Mouse (Mus musculus) mature B cell (primary cell): ENCODE data around the gene Trim33.

Experiments used
- in situ Hi-C: fragments of 300-500 bp; cut with MboI; formaldehyde crosslinking; loops from 2 replicates; pipeline ENCODE4 v1.14.3; 2019

Gene Trim33

DNA sequence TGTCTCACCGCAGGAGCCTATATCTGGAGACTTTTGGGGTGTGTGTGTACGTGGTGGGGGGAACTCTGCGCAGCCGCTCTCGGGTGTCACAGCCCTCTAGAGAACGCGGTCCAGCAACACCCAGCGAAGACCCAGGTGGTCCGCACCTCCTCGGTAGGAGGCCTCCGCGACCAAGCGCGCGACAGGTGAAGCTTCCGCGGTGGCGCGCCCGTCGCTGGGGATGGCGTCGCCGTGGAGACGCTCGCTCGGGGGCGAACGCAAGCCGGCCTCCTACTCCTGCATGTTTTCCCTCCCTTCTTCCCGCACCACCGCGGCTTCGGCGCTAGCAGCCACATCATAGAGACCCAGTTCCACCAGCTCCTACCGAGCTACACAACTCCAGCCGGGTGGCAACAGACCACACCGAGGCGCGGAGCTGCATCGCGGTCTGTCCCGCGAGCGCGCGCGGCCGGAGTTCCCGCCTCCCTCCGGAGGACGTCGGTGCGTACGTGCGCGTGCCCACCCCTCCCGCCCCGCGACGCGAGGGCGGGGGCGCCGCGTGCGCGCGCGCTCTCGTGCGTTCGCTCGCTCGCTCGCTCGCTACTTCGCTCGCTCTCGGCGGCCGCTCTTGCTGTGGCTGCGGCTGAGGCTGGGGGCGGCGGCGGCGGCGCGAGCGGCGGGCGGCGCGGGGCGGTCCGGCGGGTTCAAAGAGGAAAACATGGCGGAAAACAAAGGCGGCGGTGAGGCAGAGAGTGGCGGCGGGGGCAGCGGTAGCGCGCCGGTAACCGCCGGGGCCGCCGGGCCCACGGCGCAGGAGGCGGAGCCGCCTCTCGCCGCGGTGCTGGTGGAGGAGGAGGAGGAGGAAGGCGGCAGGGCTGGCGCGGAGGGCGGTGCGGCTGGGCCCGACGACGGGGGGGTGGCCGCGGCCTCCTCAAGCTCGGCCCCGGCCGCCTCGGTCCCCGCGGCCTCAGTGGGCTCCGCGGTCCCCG is at the start of gene Trim33:
TSS of gene Trim33 (plus strand) at position 112 of the 968 bp plus-strand sequence.
- in situ Hi-C loops, result no loop called here

DNA sequence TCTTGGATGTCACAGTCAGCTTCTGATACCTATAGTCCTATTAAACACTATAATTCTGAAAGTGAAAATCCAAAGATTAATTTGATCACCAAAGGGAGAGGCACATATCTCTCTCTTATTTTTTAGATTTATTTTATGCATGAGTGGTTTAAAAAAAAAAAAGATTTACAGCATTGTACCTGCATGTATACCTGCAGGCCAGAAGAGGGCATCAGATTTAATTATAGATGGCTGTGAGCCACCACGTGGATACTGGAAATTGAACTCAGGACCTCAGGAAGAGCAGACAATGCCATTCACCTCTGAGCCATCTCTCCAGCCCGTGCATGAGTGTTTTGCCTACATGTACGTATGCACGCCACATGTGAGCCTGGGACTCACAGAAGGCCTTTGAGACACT is 46.7 kb upstream of the Trim33 start:
- in situ Hi-C loops, result no loop called here

GRCm38 (mm10) chr3:103241524-103241923 is 37.6 kb upstream of the Trim33 start:
- in situ Hi-C loops, result no loop called here

DNA sequence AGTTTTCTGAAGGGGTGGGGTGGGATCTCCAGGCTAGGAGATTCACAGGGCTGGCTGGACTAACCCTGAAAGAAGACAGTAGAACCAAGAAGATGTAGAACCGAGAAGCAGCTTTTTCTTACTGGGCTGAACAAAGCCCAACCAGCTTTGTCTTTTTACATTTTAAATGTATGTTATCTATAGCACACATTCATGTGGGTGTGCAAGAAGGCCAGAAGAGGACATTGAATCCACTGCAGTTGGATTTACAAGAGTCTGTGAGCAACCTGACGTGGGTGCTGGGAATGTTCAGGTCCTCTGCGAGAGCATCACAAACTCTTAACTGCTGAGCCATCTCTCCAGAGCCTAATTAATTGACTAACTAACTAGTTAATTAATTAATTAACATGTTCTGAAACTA is 36.9 kb upstream of the Trim33 start:
- in situ Hi-C loops, result no loop called here

GRCm38 (mm10) chr3:103243491-103243890 is 35.6 kb upstream of the Trim33 start:
- in situ Hi-C loops, result no loop called here

- in situ Hi-C loops, result no loop called here
Observed at GRCm38 (mm10) chr3:103246627-103247260, 32.3 kb upstream of the Trim33 start.

DNA sequence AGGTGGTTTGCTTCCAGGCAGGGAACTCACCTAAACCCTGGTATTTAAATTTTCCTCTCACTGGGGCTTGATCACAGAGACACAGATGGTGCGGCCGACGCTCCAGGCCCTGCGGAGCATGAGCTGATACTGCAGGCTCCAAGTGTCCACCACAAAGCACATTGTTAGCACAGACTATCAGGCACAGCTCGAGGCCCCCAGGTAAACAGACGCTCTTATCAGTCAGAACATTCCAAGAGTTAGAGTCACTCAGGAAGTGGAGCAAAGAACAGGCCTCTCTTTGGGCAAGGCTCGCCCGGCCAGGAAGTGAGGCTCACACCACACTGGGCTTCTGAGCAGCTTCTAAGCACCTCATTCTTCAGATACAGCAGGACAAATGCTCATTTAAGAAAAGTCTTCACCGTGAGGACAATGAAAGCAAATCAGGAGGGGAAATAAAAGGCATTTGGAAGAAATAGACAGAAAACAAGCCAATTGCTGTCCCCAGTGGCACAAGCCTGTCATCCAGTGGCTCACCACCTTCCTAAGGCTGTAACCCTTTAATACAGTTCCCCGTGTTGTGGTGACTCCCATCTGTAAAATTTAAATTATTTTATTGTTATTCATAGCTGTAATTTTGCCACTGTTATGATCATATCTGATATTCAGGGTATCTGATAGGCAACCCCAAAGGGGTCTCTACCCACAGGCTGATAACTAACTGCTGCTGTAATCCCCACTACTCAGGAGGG is 22.8 kb upstream of the Trim33 start:
- in situ Hi-C loops, result no loop called here

GRCm38 (mm10) chr3:103262802-103263417 is 16.2 kb upstream of the Trim33 start:
- in situ Hi-C loops, result no loop called here

- in situ Hi-C loops, result no loop called here
Observed at GRCm38 (mm10) chr3:103278561-103279181, 422 bp upstream of the Trim33 start.

DNA sequence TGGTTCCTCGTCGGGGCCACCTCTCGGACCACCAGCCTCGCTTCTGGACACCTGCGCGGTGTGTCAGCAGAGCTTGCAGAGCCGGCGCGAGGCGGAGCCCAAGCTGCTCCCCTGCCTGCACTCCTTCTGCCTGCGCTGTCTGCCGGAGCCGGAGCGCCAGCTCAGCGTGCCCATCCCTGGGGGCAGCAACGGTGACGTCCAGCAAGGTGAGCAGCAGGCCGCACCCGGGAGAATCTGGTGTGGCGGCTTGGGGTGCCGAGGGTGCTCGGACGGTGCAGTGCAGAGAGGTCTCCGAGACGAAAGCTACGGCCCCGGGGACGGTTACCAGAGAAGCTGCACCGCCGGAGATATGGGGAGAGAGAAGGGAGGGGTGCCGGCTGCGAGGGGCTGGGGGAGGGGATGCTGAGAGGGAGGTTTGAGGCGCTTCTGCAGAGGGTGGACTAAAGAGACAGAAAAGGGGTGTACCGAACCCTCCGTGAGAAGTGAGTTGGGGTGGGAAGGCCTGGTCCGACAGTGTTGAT is 1.2 kb downstream of the Trim33 start:
- in situ Hi-C loops, result no loop called here

- in situ Hi-C loops, result no loop called here
Observed at GRCm38 (mm10) chr3:103280875-103281274, 1.8 kb downstream of the Trim33 start.

DNA sequence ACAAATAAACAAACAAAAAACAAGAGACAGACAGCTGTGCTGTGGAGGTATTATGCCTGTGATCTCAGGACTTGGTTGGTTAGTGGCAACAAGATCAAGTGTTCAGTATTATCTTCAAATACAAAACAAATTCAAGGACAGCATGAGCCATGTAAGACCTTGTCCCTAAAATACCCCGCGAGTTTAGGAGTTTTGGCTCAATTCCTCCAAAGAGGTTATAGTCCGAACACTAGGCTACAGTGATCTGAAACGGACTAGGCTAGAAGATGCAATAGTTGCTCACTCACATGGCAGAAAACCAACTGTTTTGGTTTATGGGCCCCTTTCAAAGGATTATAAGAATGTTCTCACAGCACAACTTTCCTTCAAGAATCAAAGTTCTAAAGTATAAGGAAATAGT is 9.7 kb downstream of the Trim33 start:
- in situ Hi-C loops, result no loop called here

DNA sequence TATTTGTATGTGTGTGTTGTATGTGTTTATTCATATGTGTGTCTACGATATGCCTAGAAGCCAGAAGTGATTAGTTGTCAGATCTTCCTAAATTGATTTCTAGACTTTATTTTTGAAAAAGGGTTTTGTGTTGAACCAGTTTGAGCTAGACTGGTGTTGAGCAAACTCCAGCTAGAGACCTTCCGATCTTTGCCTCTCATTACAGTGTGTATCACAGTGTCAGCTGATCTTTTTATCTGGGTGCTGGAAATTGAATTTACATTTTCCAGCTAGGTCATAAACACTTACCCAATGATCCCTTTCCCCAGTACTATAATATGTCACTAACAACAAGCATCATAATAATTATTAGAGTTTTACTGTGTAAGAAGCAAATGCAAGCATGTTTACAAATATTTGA is 12.0 kb downstream of the Trim33 start:
- in situ Hi-C loops, result no loop called here

DNA sequence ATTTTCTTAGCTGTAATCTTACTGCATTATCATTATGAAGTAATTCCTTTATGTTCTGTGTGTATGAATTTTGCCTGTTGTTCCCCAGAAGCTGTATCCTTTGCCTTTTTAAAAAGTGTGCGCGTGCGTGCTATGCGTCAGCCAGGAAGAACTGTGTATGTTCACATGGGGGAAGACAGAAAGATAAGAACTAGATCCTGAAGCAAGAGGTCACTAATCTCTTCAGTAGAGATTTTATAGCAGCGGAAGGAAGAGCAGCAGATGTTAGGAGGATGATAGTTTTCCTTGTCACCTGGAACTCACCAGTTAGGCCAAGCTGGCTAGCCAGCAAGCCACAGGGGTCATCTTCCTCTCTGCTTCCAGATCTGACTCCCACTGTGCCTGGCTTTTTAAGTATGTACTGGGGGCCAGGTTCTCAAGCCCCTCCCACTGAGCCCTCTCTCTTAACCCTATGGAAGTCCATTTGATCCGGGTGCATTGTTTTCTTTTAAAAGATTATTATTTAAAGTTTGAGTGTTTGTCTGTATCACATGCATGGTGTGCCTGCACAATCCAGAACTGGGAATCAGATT is 26.4 kb downstream of the Trim33 start:
- in situ Hi-C loops, result no loop called here

- in situ Hi-C loops, result no loop called here
Observed at GRCm38 (mm10) chr3:103309252-103309651, 30.2 kb downstream of the Trim33 start.

- in situ Hi-C loops, result no loop called here
Observed at GRCm38 (mm10) chr3:103309750-103310149, 30.7 kb downstream of the Trim33 start.

DNA sequence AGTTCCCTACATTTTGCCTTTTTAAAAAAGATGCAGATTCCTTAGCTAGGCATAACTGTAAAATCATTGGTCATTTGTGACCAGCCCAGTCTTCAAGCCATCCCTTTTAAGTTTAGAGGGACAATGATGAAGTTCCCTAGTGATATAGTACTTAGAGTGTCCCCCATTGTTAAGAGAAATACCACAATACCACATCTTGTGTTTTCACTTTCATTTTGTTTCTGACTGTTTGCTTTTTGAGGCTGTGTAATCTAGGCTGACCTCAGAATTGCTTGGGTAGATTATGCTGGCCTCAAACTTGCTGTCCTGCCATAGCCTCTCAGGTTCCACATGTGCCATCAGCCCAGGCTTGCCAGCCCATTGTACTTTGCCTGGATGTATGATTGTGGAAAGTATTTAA is 35.2 kb downstream of the Trim33 start:
- in situ Hi-C loops, result no loop called here

GRCm38 (mm10) chr3:103335371-103335770 is 56.3 kb downstream of the Trim33 start:
- in situ Hi-C loops, result no loop called here

GRCm38 (mm10) chr3:103346658-103347057 is 67.6 kb downstream of the Trim33 start:
- in situ Hi-C loops, result no loop called here

GRCm38 (mm10) chr3:103353518-103353917 is 74.4 kb downstream of the Trim33 start:
- in situ Hi-C loops, result no loop called here

DNA sequence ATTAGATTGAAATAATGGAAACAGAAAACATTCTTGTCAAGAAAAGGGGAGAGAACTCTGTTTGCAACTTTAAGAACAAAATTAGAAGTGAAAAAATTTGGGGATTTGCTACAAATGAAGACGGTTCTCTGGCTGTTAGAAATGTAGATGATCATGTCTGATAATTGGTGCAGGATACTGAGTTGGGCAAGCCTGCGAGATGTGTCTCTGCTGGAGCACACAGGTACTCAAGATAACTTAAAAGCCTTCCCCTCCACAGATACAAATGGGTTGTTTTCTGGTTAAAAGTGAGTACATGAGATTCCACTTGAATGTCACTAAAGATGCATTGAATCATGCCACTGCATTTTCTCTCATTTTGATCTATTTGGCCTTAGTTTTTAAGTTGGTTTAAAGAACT is 74.9 kb downstream of the Trim33 start:
- in situ Hi-C loops, result no loop called here
